Mouse (Mus musculus): ENCODE measurements around the gene Srpk1.

Gene Srpk1

GRCm38 (mm10) chr17:28613096-28613495 is 9.4 kb downstream of the Srpk1 start:
- DNase-seq (ENCODE audit: low spot score in 2 of 2): no peak

DNA sequence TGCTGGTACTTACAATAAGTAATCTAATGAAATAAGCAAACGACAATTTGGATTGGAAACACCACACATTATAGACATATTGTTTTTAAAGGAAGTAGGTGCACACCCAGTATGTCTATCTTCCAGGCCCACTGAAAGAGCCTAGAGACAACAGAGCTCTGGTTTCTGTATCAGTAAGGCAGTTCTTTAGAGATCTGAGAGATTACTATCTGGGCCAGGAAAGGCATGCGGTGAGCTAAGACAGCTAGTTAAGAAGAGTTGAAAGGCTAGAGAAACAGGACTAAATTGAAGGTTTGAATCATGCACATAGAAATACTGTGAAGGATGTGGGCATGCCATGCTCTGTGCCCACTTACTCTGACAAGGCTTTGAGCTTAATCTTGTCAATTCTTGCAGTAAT is 9.9 kb downstream of the Srpk1 start:
- no peak for DNase-seq (ENCODE audit: low spot score in 2 of 2)

DNA sequence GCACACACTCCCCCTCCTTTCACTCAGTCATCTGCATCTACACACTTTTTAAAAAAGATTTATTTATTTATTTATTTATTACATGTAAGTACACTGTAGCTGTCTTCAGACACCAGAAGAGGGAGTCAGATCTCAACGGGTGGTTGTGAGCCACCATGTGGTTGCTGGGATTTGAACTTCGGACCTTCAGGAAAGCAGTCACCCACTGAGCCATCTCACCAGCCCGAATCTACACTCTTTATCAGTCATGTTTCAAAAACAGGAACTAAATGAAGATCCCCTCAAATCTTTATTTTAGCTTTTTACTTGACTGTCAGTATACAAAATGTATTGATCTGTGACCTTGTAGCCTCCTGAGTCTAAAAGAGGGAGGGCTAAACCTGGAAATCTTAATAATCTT is 13.0 kb downstream of the Srpk1 start:
- no peak for DNase-seq (ENCODE audit: low spot score in 2 of 2)

GRCm38 (mm10) chr17:28601557-28602250 is 20.8 kb downstream of the Srpk1 start:
- DNase-seq (ENCODE audit: low spot score in 2 of 2): no peak

- DNase-seq (ENCODE audit: low spot score in 2 of 2): no peak
Measured at GRCm38 (mm10) chr17:28600780-28601179, 21.7 kb downstream of the Srpk1 start.

DNA sequence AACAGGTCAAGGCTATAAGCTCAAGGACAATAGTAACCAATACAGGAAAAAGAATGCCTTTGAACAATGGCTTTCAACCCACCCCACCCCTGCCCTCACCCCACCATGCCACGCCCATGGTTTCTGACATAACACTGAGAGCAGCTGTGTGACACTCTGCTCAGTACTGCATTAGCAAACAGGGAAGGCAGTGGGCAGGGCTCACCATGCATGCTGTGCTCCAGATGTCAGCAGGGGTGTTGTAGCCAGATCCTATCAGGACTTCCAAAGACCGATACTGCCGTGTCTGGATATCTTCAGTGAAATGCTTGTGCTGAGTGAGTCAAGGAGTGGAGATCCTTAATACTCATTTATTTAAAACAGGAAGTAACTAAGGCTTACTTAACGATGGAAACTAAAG is 28.5 kb downstream of the Srpk1 start:
- DNase-seq (ENCODE audit: low spot score in 2 of 2): no peak

DNA sequence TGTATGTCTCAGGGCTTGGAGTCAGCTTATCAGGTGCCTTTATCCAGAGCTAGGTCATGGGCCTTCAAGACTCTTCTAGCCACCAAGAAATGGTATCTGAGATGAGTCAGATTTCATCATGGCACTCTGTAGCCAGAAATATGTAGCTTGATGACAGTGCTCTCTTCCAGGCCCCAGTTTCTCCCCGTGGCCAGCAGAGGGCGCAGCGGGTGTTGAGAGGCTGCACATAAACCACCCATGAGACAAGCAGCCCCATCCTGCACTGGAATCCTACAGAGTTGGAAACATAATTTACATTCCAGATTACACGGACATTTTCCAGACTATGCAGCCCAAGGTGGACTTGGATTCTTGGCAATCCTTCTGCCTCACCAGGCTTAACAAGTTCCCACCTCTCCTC is 29.5 kb downstream of the Srpk1 start:
- DNase-seq (ENCODE audit: low spot score in 2 of 2): peak; percentile 69 to 88

DNA sequence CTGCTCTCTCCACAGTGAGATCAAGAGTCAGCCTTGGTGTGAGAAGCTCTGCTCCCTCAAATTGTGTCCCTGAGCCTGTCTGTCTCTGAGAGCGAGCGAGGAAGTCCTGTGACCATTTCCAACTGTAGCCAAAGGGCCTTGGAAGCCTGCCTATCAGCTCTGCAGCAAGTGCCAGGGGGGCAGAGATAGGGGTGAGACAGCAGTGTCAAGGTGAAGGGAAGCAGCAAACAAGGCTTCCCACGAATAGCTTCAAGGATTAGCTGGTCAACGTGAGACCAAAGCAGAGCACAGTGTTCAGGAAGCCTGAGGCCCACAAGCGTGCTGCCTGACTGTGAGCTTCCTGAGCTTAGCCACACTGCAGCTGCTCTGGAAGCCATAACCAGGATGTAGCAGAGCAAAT is 31.0 kb downstream of the Srpk1 start:
- DNase-seq (ENCODE audit: low spot score in 2 of 2): peak; percentile 13 to 45

DNA sequence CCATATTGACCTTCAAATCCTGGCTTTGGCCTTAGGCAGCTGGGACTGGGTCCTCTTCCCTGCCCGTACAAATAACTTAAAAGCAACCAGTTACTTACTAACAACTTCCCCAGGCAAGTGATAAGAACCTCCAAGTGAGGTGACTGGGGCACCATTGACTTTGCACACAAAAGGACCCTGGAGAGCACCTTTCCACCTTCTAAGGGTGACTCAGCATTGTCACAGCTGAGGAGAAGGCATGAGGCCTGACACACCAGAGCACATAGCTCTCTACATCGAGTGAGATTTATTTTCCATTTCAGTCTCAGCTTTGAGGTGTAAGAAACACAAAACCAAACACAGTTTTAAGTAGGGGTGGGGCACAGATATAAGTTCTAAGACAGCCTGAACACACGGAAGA is 31.9 kb downstream of the Srpk1 start:
- DNase-seq (ENCODE audit: low spot score in 2 of 2): no peak

GRCm38 (mm10) chr17:28588591-28588990 is 33.9 kb downstream of the Srpk1 start:
- DNase-seq (ENCODE audit: low spot score in 2 of 2): no peak

- DNase-seq (ENCODE audit: low spot score in 2 of 2): no peak
Measured at GRCm38 (mm10) chr17:28586509-28586908, 36.0 kb downstream of the Srpk1 start.

DNA sequence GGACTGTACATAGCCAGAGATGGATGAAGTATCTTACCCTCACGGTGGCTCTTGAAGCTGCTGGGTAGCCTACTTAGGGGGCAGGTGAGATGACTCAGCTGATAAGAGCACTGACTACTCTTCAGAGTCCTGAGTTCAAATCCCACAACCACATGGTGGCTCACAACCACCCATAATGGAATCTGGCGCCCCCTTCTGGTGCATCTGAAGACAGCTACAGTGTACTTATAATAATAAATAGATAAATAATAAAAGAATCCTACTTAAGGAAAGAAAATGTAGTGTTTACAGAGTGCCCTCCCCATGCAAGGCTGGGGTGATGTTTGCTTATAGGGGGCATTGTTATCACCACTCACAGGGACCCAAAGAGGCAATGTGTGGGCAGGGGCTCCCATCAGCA is 41.5 kb downstream of the Srpk1 start:
- DNase-seq (ENCODE audit: low spot score in 2 of 2): no peak

DNA sequence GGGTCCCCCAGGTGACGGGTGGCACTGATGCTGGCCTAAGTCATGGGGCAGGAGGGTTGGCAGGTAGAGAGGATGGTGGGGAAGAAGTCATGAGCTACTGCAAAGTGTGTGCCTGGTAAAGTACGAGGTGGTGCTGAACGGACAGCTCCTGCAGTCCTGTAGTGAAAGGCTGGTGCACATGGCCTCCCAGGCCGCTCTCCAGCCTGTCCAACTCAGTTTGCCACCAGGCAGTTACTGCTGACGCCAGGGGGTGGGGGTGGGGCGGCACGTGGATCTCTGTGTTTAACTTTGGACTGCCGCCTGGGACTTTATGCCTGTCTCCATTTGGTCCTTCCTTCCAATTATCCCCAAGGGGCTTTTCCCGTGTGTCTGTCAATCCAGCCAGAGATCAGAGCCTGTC is 42.1 kb downstream of the Srpk1 start:
- DNase-seq (ENCODE audit: low spot score in 2 of 2): peak in 1 of 2 experiments; percentile 78

- DNase-seq (ENCODE audit: low spot score in 2 of 2): peak in 1 of 2 experiments; percentile 68
Measured at GRCm38 (mm10) chr17:28575244-28576125, 47.0 kb downstream of the Srpk1 start, which contains the start of gene Lhfpl5. TSS of gene Lhfpl5 (plus strand) at chr17:28575641.

DNA sequence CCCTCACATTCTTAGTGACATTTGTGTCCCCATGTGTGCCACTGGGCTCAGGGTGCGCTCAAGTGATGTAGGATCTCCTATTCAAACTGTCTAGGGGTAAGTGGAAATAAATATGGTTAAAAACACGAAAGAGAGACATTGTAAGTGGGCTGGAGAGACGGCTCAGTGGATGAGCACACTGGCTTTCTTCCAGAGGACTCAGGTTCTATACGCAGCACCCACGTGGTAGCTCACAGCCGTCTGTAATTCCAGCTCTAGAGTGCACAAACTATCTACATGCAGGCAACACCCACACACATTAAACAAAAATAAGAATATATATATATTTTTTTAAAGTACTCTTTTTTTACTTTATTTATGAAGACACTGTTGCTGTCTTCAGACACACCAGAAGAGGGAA is 49.6 kb downstream of the Srpk1 start:
- DNase-seq (ENCODE audit: low spot score in 2 of 2): no peak

- no peak for DNase-seq (ENCODE audit: low spot score in 2 of 2)
Measured at GRCm38 (mm10) chr17:28572521-28572920, 50.0 kb downstream of the Srpk1 start.

- DNase-seq (ENCODE audit: low spot score in 2 of 2): no peak
Measured at GRCm38 (mm10) chr17:28571868-28572267, 50.6 kb downstream of the Srpk1 start.

GRCm38 (mm10) chr17:28567541-28567940 is 55.0 kb downstream of the Srpk1 start:
- no peak for DNase-seq (ENCODE audit: low spot score in 2 of 2)

DNA sequence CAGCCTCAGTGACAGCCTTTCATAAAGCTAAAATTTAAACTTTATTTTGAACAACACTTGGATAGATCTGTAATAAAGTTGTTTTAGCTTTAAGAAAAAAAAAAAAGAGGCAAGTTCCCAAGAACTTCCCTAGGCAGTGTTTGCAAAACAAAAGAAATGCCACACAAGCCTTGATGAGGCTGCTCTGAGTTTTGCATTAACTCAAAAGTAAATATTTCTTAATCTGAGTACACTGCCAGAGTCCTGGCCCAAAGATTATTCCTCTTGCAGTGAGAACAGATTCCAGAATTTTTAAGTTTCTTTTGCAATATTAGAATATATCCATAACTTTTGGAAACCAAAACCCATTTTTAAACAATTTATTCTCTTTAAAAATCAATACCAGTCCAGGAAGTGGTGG is 57.3 kb downstream of the Srpk1 start:
- DNase-seq (ENCODE audit: low spot score in 2 of 2): no peak

GRCm38 (mm10) chr17:28561613-28562012 is 60.9 kb downstream of the Srpk1 start:
- no peak for DNase-seq (ENCODE audit: low spot score in 2 of 2)

GRCm38 (mm10) chr17:28560598-28560997 is 61.9 kb downstream of the Srpk1 start, which contains the start of gene Clps:
TSS of gene Clps (minus strand) at chr17:28560766.
- no peak for DNase-seq (ENCODE audit: low spot score in 2 of 2)

DNA sequence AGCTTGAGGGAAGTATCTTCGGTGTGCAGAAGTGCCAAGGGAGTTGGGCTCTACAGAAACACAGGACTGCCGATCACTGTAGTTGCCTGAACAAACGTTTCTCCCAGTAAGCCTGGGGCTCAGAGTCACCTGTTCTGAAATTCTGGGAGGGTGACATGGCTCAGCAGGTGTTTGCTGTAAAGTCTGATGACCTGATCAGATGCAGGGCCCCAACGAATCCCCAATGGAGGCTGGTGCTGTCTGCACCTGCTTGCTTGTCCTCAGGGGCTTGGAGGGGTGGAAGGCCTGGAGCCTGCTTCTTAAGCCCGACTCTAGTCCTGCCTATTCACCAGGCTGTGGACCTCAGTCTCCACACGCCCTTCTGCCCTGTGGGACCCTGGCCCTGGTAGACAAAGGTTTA is 64.7 kb downstream of the Srpk1 start:
- DNase-seq (ENCODE audit: low spot score in 2 of 2): no peak

Data from spleen, postnatal 10 days (tissue).